Mouse (Mus musculus) embryonic facial prominence, embryonic 11.5 days (tissue): ENCODE results near the gene Nrtn. TPM values are rescaled to one million over a fixed set of nuclear protein-coding genes. Genes with fewer than 3 reads are reported as not detected.
A peak's percentile ranks its signal among the peaks of the same experiment; 100 is the strongest.

Experiments used
- ATAC-seq: fragments of 200-750 bp; cut with Nextera tagmentation; replicated peaks from 2 replicates; pipeline ENCODE4 v1.8.0; 2017; ENCODE audit warnings: low read depth; ENCODE audit not compliant: insufficient number of reproducible peaks, low FRiP score, low TSS enrichment
- DNase-seq: peaks from one replicate; pipeline ENCODE4 v3.0.0-alpha.2; 2015; ENCODE audit warnings: low spot score
- H3K27ac ChIP-seq: fragments of 300-500 bp; sonication (generic); replicated peaks from 2 replicates; pipeline ENCODE4 v1.5.1; 2014; ENCODE audit warnings: mild to moderate bottlenecking, low read depth, low read length, control low read depth
- H3K27me3 ChIP-seq: fragments of 300-500 bp; sonication (generic); 2 replicates; pipeline ENCODE4 v1.6.1; 2014; ENCODE audit warnings: mild to moderate bottlenecking, low read length, moderate library complexity, mixed read lengths; ENCODE audit not compliant: control insufficient read depth, insufficient read depth
- H3K36me3 ChIP-seq: fragments of 300-500 bp; sonication (generic); replicated peaks from 2 replicates; pipeline ENCODE4 v1.6.1; 2014; ENCODE audit warnings: low read depth, mild to moderate bottlenecking, low read length, moderate library complexity, mixed read lengths; ENCODE audit not compliant: control insufficient read depth, insufficient read depth
- H3K4me1 ChIP-seq: fragments of 300-500 bp; sonication (generic); 2 replicates; pipeline ENCODE4 v1.6.1; 2014; ENCODE audit warnings: low read length, mixed read lengths; ENCODE audit not compliant: control insufficient read depth, insufficient read depth
- H3K4me2 ChIP-seq: fragments of 300-500 bp; sonication (generic); 2 replicates; pipeline ENCODE4 v1.6.1; 2014; ENCODE audit warnings: low read depth, mild to moderate bottlenecking, control low read depth, low read length, moderate library complexity
- H3K4me3 ChIP-seq: fragments of 300-500 bp; sonication (generic); 2 replicates; pipeline ENCODE4 v1.5.1; 2014; ENCODE audit warnings: low read depth, low read length, control low read depth
- H3K9ac ChIP-seq: fragments of 300-500 bp; sonication (generic); replicated peaks from 2 replicates; pipeline ENCODE4 v1.6.1; 2014; ENCODE audit warnings: mild to moderate bottlenecking, control low read depth, low read length
- H3K9me3 ChIP-seq: fragments of 300-500 bp; sonication (generic); replicated peaks from 2 replicates; pipeline ENCODE4 v1.6.1; 2016; ENCODE audit warnings: mild to moderate bottlenecking, low read length, inconsistent platforms, mixed read lengths; ENCODE audit not compliant: control insufficient read depth
- WGBS: fragments of 180-500 bp; shearing (Covaris S2); extraction: QIAGEN DNeasy Blood & Tissue Kit; methylation state at CpG from one replicate; pipeline ENCODE4 v1.1.7; 2014; 5-methylcytosine and 5-hydroxymethylcytosine counted together
- polyA plus RNA-seq: library from polyadenylated mRNA; unstranded; fragments of >200 nt; fragmentation: Nextera tagmentation; extraction: Ambion mirVana; gene quantifications from 2 replicates; pipeline ENCODE4 v1.2.1, GENCODE M21; 2014

Gene Nrtn
- polyA plus RNA-seq, 1 experiment from 2014 or later: 6.7 TPM

GRCm38 (mm10) chr17:56759261-56759660 is 1.9 kb upstream of the Nrtn start:
- Histone ChIP-seq H3K4me2 (no peak overlapping the region), H3K27me3 (peaks cover 33% of the 10 kb centered on the region), H3K36me3 (no peaks in the 10 kb centered on the region), H3K9me3 (no peaks in the 10 kb centered on the region), H3K9ac (no peak overlapping the region), H3K4me3 (no peak overlapping the region), H3K4me1 (peaks cover 8% of the 10 kb centered on the region), H3K27ac (no peak overlapping the region)
- no peak for ATAC-seq
- 53% methylated on average over 7 of the region's 7 CpGs for WGBS
- DNase-seq: no peak

GRCm38 (mm10) chr17:56758132-56758531 is 802 bp upstream of the Nrtn start:
- H3K36me3 ChIP-seq: no peaks in the 10 kb centered on the region
- no peak overlapping the region for H3K4me3 ChIP-seq
- H3K9me3 ChIP-seq: no peaks in the 10 kb centered on the region
- no peak overlapping the region for H3K9ac ChIP-seq
- DNase-seq (peak; percentile 62), ATAC-seq (no peak)
- H3K27ac ChIP-seq: no peak overlapping the region
- peaks cover 8% of the 10 kb centered on the region for H3K4me1 ChIP-seq
- no peak overlapping the region; the same call in 1 of the 2 replicates for H3K4me2 ChIP-seq
- H3K27me3 ChIP-seq: peaks cover 44% of the 10 kb centered on the region
- WGBS: 7% methylated on average over 12 of the region's 12 CpGs

- H3K4me3 ChIP-seq: peak overlapping the region; percentile 47
- 2% methylated on average over 50 of the region's 51 CpGs for whole genome bisulfite sequencing
- H3K9me3 ChIP-seq: no peaks in the 10 kb centered on the region
- H3K27ac ChIP-seq: no peak overlapping the region
- peak overlapping the region; percentile 97 for H3K4me2 ChIP-seq
- peaks cover 56% of the 10 kb centered on the region for H3K27me3 ChIP-seq
- peaks cover 6% of the 10 kb centered on the region for H3K4me1 ChIP-seq
- DNase-seq (peak; percentile 29), ATAC-seq (peak; percentile 5; the same call in 1 of the 2 replicates)
- H3K36me3 ChIP-seq: no peaks in the 10 kb centered on the region
- peak overlapping the region; percentile 54 for H3K9ac ChIP-seq
Measured at GRCm38 (mm10) chr17:56756703-56757399, 479 bp downstream of the Nrtn start.

- no peaks in the 10 kb centered on the region for H3K36me3 ChIP-seq
- H3K27me3 ChIP-seq: peaks cover 65% of the 10 kb centered on the region
- no peak overlapping the region for H3K27ac ChIP-seq
- peaks cover 6% of the 10 kb centered on the region for H3K4me1 ChIP-seq
- H3K9ac ChIP-seq: no peak overlapping the region
- no peak overlapping the region for H3K4me3 ChIP-seq
- WGBS: 11% methylated on average over 36 of the region's 36 CpGs
- DNase-seq (no peak), ATAC-seq (no peak)
- H3K4me2 ChIP-seq: no peak overlapping the region
- H3K9me3 ChIP-seq: no peaks in the 10 kb centered on the region
Measured at GRCm38 (mm10) chr17:56754271-56755185, 2.8 kb downstream of the Nrtn start.

- H3K27me3 ChIP-seq: peaks cover 65% of the 10 kb centered on the region
- H3K9ac ChIP-seq: no peak overlapping the region
- no peak for ATAC-seq
- no peaks in the 10 kb centered on the region for H3K9me3 ChIP-seq
- H3K27ac ChIP-seq: no peak overlapping the region
- H3K4me1 ChIP-seq: peaks cover 6% of the 10 kb centered on the region
- DNase-seq: no peak
- 22% methylated on average over 15 of the region's 15 CpGs for WGBS
- H3K4me2 ChIP-seq: no peak overlapping the region
- H3K4me3 ChIP-seq: no peak overlapping the region
- no peaks in the 10 kb centered on the region for H3K36me3 ChIP-seq
Measured at GRCm38 (mm10) chr17:56753452-56753851, 3.9 kb downstream of the Nrtn start.

GRCm38 (mm10) chr17:56751404-56752072 is 5.8 kb downstream of the Nrtn start:
- peak overlapping the region; percentile 39 for H3K9ac ChIP-seq
- no peaks in the 10 kb centered on the region for H3K9me3 ChIP-seq
- peaks cover 54% of the 10 kb centered on the region for H3K27me3 ChIP-seq
- no peaks in the 10 kb centered on the region; the same call in 1 of the 2 replicates for H3K4me1 ChIP-seq
- H3K4me2 ChIP-seq: peak overlapping the region; percentile 37
- H3K27ac ChIP-seq: no peak overlapping the region
- DNase-seq (peak; percentile 73), ATAC-seq (peak; percentile 56; the same call in 1 of the 2 replicates)
- no peaks in the 10 kb centered on the region for H3K36me3 ChIP-seq
- 26% methylated on average over 67 of the region's 71 CpGs for WGBS
- H3K4me3 ChIP-seq: peak overlapping the region; percentile 10; the same call in 1 of the 2 replicates

GRCm38 (mm10) chr17:56744173-56744572 is 13.2 kb downstream of the Nrtn start:
- peak; percentile 33 for DNase-seq
- H3K4me3 ChIP-seq: no peak overlapping the region
- no peaks in the 10 kb centered on the region for H3K9me3 ChIP-seq
- H3K4me1 ChIP-seq: no peaks in the 10 kb centered on the region
- ATAC-seq: no peak
- WGBS: 58% methylated on average over 5 of the region's 5 CpGs
- H3K36me3 ChIP-seq: no peaks in the 10 kb centered on the region
- no peak overlapping the region for H3K27ac ChIP-seq
- H3K4me2 ChIP-seq: no peak overlapping the region
- H3K9ac ChIP-seq: no peak overlapping the region
- H3K27me3 ChIP-seq: no peaks in the 10 kb centered on the region
